Mouse (Mus musculus) heart, adult 2 months (tissue): Measurements from ENCODE around the gene Oip5. TPM values are rescaled to one million over a fixed set of nuclear protein-coding genes. Genes with fewer than 3 reads are reported as not detected.
A peak's percentile ranks its signal among the peaks of the same experiment; 100 is the strongest.
"Not testable (repeated sequence)": the region's sequence is repeated elsewhere in the genome, so short reads cannot be mapped to it uniquely, and the experiment has no call there.

ENCODE experiments used
- DNase-seq, 2 experiments: peaks; one replicate each; pipeline ENCODE4 v3.0.0; 2021
- H3K27ac ChIP-seq: fragments of 200-600 bp; 2 replicates; pipeline ENCODE4 v1.8.1; 2022
- H3K27me3 ChIP-seq: fragments of 200-500 bp; 2 replicates; pipeline ENCODE4 v1.6.1; 2012; ENCODE audit warnings: mild to moderate bottlenecking, low read length, inconsistent platforms, mixed read lengths; ENCODE audit not compliant: control insufficient read depth, insufficient read depth
- H3K36me3 ChIP-seq: fragments of 200-500 bp; 2 replicates; pipeline ENCODE4 v1.6.1; 2012; ENCODE audit warnings: low read length, inconsistent platforms; ENCODE audit not compliant: control insufficient read depth, insufficient read depth
- H3K4me1 ChIP-seq: fragments of 200-500 bp; 2 replicates; pipeline ENCODE4 v1.6.1; 2011; ENCODE audit warnings: low read length; ENCODE audit not compliant: control insufficient read depth, insufficient read depth
- H3K4me3 ChIP-seq: fragments of 200-600 bp; 2 replicates; pipeline ENCODE4 v1.8.1; 2022
- H3K79me2 ChIP-seq: fragments of 200-500 bp; replicated peaks from 2 replicates; pipeline ENCODE4 v1.6.1; 2012; ENCODE audit warnings: mild to moderate bottlenecking, inconsistent platforms, low read length, moderate library complexity, mixed read lengths; ENCODE audit not compliant: control insufficient read depth, insufficient read depth
- H3K9ac ChIP-seq: fragments of 200-500 bp; 2 replicates; pipeline ENCODE4 v1.6.1; 2012; ENCODE audit warnings: low read depth, mild to moderate bottlenecking, control low read depth, inconsistent platforms, low read length, mixed read lengths
- CTCF ChIP-seq: fragments of 200-600 bp; IDR thresholded peaks from 2 replicates; pipeline ENCODE4 v1.8.1; 2022; ENCODE audit warnings: antibody characterized with exemption, mild to moderate bottlenecking, moderate library complexity
- EP300 ChIP-seq: fragments of 200-500 bp; IDR thresholded peaks from 2 replicates; pipeline ENCODE4 v1.6.1; 2011; ENCODE audit warnings: low read depth, low read length, control low read depth; ENCODE audit not compliant: insufficient read depth
- POLR2A ChIP-seq: fragments of 200-500 bp; IDR thresholded peaks from 2 replicates; pipeline ENCODE4 v1.6.1; 2011; ENCODE audit warnings: mild to moderate bottlenecking, low read depth, low read length, control low read depth; ENCODE audit not compliant: insufficient read depth
- WGBS: fragments of 180-500 bp; shearing (Covaris S2); methylation state at CpG from one replicate; pipeline ENCODE4 v1.1.7; 2018; 5-methylcytosine and 5-hydroxymethylcytosine counted together
- intact Hi-C: fragments of 180-260 bp; cut with DNase I; formaldehyde crosslinking; loops from one replicate; pipeline ENCODE4 v1.15.1; 2025
- long read RNA-seq: library from polyadenylated mRNA; stranded (forward); transcript quantifications from one replicate; pipeline ENCODE4 v2.0.0, GENCODE M21; 2021
- polyA plus RNA-seq: library from polyadenylated mRNA; depleted of rRNA; stranded (reverse); fragments of >200 nt; gene quantifications from 2 replicates; pipeline ENCODE4 v1.2.3, GENCODE M21; 2012; rRNA removed
- total RNA-seq, 2 experiments: library from RNA; stranded (reverse); gene quantifications; 2 replicates each; pipeline ENCODE4 v1.2.3; 2021

Gene Oip5
- total RNA-seq = under 1 TPM; 0.16 to 0.37 TPM
- polyA plus RNA-seq = 0.20 and 0.26 TPM in 2 replicates
- long read RNA-seq = 0 reads

GRCm38 (mm10) chr2:119618199-119618982, at the start of gene Oip5, which contains the start of gene Nusap1:
Gene Oip5, minus strand, starts transcription at chr2:119618469.
Gene Nusap1, plus strand, starts transcription at chr2:119618298.
- DNase-seq = peak; percentile 91 to 92
- Histone ChIP-seq H3K4me1 (no peaks in the 10 kb centered on the region; the same call in 1 of the 2 replicates), H3K27me3 (no peaks in the 10 kb centered on the region), H3K4me3 (peak within 1 kb of the TSS; percentile 50), H3K27ac (peak within 1 kb of the TSS; percentile 0; the same call in 1 of the 2 replicates), H3K36me3 (no peaks in the 10 kb centered on the region), H3K79me2 (no peaks in the 10 kb centered on the region), H3K9ac (peak within 1 kb of the TSS; percentile 71)
- intact Hi-C loops = loop anchor here (2.0 kb wide), 1 partner anchor 24 kb away; no protein-coding TSS in a partner anchor
- under 1% methylated on average over 55 of the region's 55 CpGs for WGBS
- no peak for TF ChIP-seq CTCF
- no peak for TF ChIP-seq EP300
- TF ChIP-seq POLR2A = no peak

DNA sequence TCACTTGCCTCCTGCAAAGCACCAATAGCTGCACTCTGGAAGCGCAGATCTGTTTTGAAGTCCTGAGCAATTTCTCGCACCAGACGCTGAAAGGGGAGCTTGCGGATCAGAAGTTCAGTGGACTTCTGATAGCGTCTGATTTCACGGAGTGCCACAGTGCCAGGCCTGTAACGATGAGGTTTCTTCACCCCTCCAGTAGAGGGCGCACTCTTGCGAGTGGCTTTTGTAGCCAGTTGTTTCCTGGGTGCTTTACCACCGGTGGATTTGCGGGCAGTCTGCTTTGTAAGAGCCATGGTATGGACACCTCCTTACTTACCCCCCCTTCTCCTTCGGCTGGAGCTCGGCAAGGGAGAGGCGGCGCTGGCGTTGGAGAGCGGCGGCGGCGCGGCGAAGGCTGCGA, 47.5 kb upstream of the Oip5 start:
- not testable (repeated sequence) for H3K36me3 ChIP-seq, H3K4me1 ChIP-seq, H3K9ac ChIP-seq, DNase-seq, H3K4me3 ChIP-seq, H3K79me2 ChIP-seq, H3K27me3 ChIP-seq, H3K27ac ChIP-seq
- peak; percentile 18; the same call in 1 of the 2 replicates for TF ChIP-seq CTCF
- intact Hi-C loops = loop anchor here (2.0 kb wide), 1 partner anchor 73 kb away; no protein-coding TSS in a partner anchor
- 70% methylated on average over 20 of the region's 23 CpGs for WGBS

DNA sequence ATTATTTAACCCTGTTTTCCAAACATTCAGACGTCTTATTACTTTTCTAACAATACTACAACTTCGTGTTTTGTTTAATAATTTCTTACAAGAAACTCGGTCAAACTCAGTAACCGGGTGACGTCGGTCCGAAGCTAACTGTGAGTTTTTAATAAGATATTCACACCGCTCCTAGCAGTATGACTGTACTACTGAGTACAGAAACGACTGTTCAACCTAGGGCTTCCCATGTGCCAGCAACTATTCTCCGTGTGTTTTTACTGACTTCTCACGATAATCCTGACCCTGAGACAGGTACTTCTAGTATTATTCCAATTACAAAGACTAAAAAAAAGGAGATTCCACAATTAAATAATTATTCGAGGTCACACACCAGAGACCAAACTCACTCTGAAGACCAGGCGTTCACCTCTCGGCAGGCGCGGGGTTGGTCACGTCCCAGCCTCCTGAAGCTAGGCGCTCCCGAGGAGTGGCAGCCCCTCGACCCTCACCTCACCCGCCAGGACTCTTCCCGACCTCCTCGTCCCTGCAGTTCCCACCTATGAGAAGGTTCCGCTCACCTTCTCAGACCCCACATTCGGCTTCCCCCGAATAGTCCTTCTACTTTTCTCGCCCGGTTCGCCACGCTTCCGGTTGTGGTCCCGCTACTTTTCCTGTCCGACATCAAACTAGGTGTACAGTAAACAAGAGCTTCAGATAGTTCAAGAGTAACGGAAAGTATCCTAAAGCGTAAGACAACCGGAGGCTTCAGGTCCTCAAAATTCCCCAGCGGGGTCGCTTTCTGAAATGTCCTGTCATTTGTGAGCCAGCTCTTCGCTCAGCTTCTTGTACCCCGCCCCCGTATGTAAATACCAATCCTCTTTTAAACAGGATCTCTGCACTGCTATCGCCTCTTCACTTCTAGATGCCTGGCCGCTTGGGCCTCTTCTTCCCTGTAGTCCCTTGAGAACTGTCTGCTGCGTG, 44.2 kb upstream of the Oip5 start, which contains the start of gene Ndufaf1:
Gene Ndufaf1, minus strand, starts transcription at position 608 of the 963 bp plus-strand sequence.
- peak; percentile 84 to 89 for DNase-seq
- Histone ChIP-seq H3K27ac (peak within 1 kb of the TSS; percentile 86), H3K4me3 (peak within 1 kb of the TSS; percentile 65), H3K27me3 (no peaks in the 10 kb centered on the region), H3K4me1 (no peaks in the 10 kb centered on the region), H3K9ac (peak within 1 kb of the TSS; percentile 92), H3K79me2 (no peaks in the 10 kb centered on the region), H3K36me3 (peaks cover 2% of the 10 kb centered on the region; the same call in 1 of the 2 replicates)
- intact Hi-C loops = loop anchor here (5.0 kb wide), 1 partner anchor 115 kb away; the partner anchor contains the start of genes Chp1 and Exd1
- TF ChIP-seq POLR2A (peak; percentile 77), CTCF (no peak), EP300 (peak; percentile 83; the same call in 1 of the 2 replicates)
- under 1% methylated on average over 44 of the region's 44 CpGs for WGBS

DNA sequence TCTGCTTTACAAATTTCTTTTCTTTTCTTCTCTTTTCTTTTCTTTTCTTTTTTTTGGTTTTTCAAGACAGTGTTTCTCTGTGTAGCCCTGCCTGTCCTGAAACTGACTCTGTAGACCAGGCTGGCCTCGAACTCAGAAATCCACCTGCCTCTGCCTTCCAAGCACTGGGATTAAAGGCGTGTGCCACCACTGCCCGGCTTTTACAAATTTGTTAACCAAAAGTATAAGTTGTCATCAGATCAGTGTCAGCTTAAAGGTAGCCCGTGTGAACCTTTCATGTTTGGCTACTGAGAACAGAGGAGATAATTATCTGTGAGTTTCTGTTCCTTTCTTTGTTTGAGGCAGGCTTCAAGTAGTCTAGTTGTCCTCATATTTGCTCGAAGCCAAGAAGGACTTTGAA, 26.0 kb upstream of the Oip5 start:
- TF ChIP-seq POLR2A (no peak), CTCF (no peak), EP300 (no peak)
- WGBS = 93% methylated on average over 5 of the region's 5 CpGs

GRCm38 (mm10) chr2:119641214-119641912, 23.1 kb upstream of the Oip5 start:
- Histone ChIP-seq H3K9ac (no peak overlapping the region), H3K4me3 (no peak overlapping the region), H3K79me2 (no peaks in the 10 kb centered on the region), H3K27ac (no peak overlapping the region), H3K27me3 (no peaks in the 10 kb centered on the region), H3K4me1 (no peaks in the 10 kb centered on the region), H3K36me3 (no peaks in the 10 kb centered on the region)
- WGBS = 95% methylated on average over 5 of the region's 5 CpGs
- intact Hi-C loops = no loop called here
- no peak for DNase-seq
- TF ChIP-seq EP300 (no peak), CTCF (no peak), POLR2A (no peak)

More for the DNA sequence above, 26.0 kb upstream of the Oip5 start:
- no peaks in the 10 kb centered on the region for H3K36me3 ChIP-seq
- no peak for DNase-seq
- no peaks in the 10 kb centered on the region for H3K27me3 ChIP-seq
- no peak overlapping the region for H3K27ac ChIP-seq
- intact Hi-C loops = no loop called here
- H3K79me2 ChIP-seq = no peaks in the 10 kb centered on the region
- H3K4me3 ChIP-seq = no peak overlapping the region
- H3K4me1 ChIP-seq = no peaks in the 10 kb centered on the region
- no peak overlapping the region for H3K9ac ChIP-seq
